Mouse (Mus musculus) midbrain, postnatal 0 days (tissue): ENCODE measurements at regions not wholly inside any gene's neighbourhood (a gene's known extent, or its start where the extent isn't known, plus 50 kb on each side); places are given as distances from the start of the nearest gene placed in this dataset.

Experiments used
- ATAC-seq: fragments of 200-750 bp; cut with Nextera tagmentation; 2 replicates; pipeline ENCODE4 v1.8.0; 2017; ENCODE audit warnings: moderate number of reproducible peaks, mild to moderate bottlenecking, moderate TSS enrichment, moderate library complexity; ENCODE audit not compliant: low FRiP score
- DNase-seq: peaks from one replicate; pipeline ENCODE4 v3.0.0-alpha.2; 2015; ENCODE audit warnings: low spot score
- H3K27ac ChIP-seq: fragments of 300-500 bp; sonication (generic); 2 replicates; pipeline ENCODE4 v1.5.1; 2014; ENCODE audit warnings: low read depth, mild to moderate bottlenecking, low read length, mixed read lengths
- H3K27me3 ChIP-seq: fragments of 300-500 bp; sonication (generic); 2 replicates; pipeline ENCODE4 v1.6.1; 2014; ENCODE audit warnings: low read length, control low read depth, mixed read lengths; ENCODE audit not compliant: insufficient read depth
- H3K36me3 ChIP-seq: fragments of 300-500 bp; sonication (generic); 2 replicates; pipeline ENCODE4 v1.6.1; 2014; ENCODE audit warnings: low read length, control low read depth, mixed read lengths; ENCODE audit not compliant: insufficient read depth
- H3K4me1 ChIP-seq: fragments of 300-500 bp; sonication (generic); 2 replicates; pipeline ENCODE4 v1.6.1; 2014; ENCODE audit warnings: mild to moderate bottlenecking, control low read depth, antibody characterized with exemption, low read length, mixed read lengths; ENCODE audit not compliant: insufficient read depth
- H3K4me2 ChIP-seq: fragments of 300-500 bp; sonication (generic); 2 replicates; pipeline ENCODE4 v1.6.1; 2014; ENCODE audit warnings: low read depth, mild to moderate bottlenecking, low read length, mixed read lengths; ENCODE audit not compliant: poor library complexity, severe bottlenecking
- H3K4me3 ChIP-seq: fragments of 300-500 bp; sonication (generic); 2 replicates; pipeline ENCODE4 v1.5.1; 2014; ENCODE audit warnings: low read depth, mild to moderate bottlenecking, low read length, moderate library complexity
- H3K9ac ChIP-seq: fragments of 300-500 bp; sonication (generic); replicated peaks from 2 replicates; pipeline ENCODE4 v1.6.1; 2014; ENCODE audit warnings: mild to moderate bottlenecking, low read length, moderate library complexity, mixed read lengths; ENCODE audit not compliant: poor library complexity, severe bottlenecking
- H3K9me3 ChIP-seq: fragments of 300-500 bp; sonication (generic); 2 replicates; pipeline ENCODE4 v1.6.1; 2016; ENCODE audit warnings: low read length, control low read depth
- CTCF ChIP-seq: IDR thresholded peaks from 2 replicates; pipeline ENCODE4 v1.5.1; 2016; ENCODE audit warnings: antibody characterized with exemption, mild to moderate bottlenecking
- WGBS: fragments of 180-500 bp; shearing (Covaris S2); extraction: QIAGEN DNeasy Blood & Tissue Kit; methylation state at CpG from one replicate; pipeline ENCODE4 v1.1.7; 2014; 5-methylcytosine and 5-hydroxymethylcytosine counted together

DNA sequence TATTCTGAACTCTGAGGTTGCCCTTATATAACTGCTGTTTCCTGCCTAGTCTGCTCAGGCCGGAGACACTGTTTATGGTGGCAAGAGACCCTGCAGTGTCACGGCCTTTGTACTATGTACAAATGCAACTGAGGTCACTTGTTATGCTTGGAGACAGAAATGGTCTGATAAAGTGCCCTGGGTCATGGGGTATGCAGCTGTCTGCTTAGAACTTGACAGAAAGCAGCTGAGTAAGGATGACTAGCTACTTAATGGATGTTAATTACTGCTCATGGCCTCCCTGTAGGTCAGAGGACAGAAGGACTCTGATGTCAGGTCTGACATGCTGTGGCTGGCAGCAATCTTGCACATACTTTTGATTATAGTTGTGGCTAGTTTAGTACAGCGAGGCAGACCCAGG is 370.7 kb downstream of the Kdm4c start:
- no peak for DNase-seq
- WGBS = 70% methylated on average over 3 of the region's 3 CpGs
- no peaks in the 10 kb centered on the region for H3K4me1 ChIP-seq

More for the DNA sequence above, 370.7 kb downstream of the Kdm4c start:
- Histone ChIP-seq H3K27ac (no peak overlapping the region), H3K9me3 (no peaks in the 10 kb centered on the region), H3K9ac (no peak overlapping the region), H3K36me3 (no peaks in the 10 kb centered on the region), H3K4me2 (no peak overlapping the region), H3K4me3 (no peak overlapping the region), H3K27me3 (no peaks in the 10 kb centered on the region)
- no peak for ATAC-seq
- no peak for TF ChIP-seq CTCF
